In the genomic region with DNA sequence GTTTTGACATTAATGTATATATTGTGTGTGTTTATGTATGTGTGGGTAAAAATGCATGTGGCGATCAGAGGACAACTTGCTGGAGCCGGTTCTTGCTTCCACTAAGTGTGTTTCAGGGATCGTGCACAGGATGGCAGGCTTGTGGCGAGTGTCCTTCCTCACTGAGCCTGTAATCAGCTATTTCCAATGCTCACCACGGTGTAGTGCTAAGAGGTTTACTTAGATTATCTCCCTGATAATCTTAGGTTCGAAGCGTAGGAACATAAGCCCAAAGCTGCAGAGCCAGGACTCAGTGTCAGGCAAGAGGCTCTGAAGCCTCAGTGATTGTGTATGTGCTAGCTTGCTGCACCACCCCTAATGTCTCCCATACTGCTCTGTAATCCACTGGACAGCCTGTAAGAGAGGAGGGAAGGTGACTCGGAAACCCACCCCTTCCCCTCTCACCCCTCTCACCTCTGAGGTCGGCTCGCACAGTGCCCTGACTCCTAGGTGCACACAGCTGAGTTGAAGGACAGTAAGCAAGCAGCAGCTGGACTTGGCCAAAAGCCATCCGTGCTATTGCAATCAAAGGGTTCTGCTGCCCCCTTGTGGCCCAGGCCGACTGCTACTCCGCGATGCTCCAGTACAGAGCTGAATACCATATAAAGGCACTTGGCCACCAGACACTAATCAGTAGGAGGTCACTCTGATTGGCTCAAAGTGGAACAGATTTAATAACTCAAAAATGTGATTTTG, we compare ENCODE assay signal across 8 mouse cellular contexts. TPM values are rescaled to one million over a fixed set of nuclear protein-coding genes. Genes with fewer than 3 reads are reported as not detected.
A peak's percentile ranks its signal among the peaks of the same experiment; 100 is the strongest.
DNase-seq lines count a peak whose midpoint lies in the region; ATAC-seq and TF ChIP-seq lines count a peak whose summit lies in the region.

No protein-coding gene starts in this region.

- H3K9ac ChIP-seq in lung, embryonic 14.5 days, result no peak overlapping the region

- DNase-seq in MEL-GATA-1-ER (ENCODE audit: extremely low read depth, low read depth), result peak; percentile 65
- DNase-seq in cerebellum, adult 8-10 months, result peak; percentile 93
- peak; percentile 83 to 96 for DNase-seq in layer of hippocampus, adult 8-10 months (ENCODE audit: low spot score in 2 of 2)
- peak; percentile 99 for DNase-seq in lung, embryonic 14.5 days
- DNase-seq in thymus, adult 18-20 months, result peak; percentile 36 to 46

- H3K27ac ChIP-seq in lung, embryonic 14.5 days (ENCODE audit: low read depth), result no peak overlapping the region
- H3K27ac ChIP-seq in olfactory bulb, adult 2 months (ENCODE audit: insufficient read depth, low read depth, low read length), result peak overlapping the region; percentile 11

- 0 out of 2 replicates have a peak, but pooled peaks cover 1% of the 10 kb centered on the region for H3K36me3 ChIP-seq in lung, embryonic 14.5 days (ENCODE audit: insufficient read depth)

- no peak overlapping the region for H3K4me2 ChIP-seq in lung, embryonic 14.5 days

- no peaks in the 10 kb centered on the region for H3K4me1 ChIP-seq in lung, embryonic 14.5 days (ENCODE audit: insufficient read depth)
- H3K4me1 ChIP-seq in olfactory bulb, adult 2 months (ENCODE audit: control insufficient read depth, insufficient read depth, low read length), result peaks cover 9% of the 10 kb centered on the region

- H3K27me3 ChIP-seq in lung, embryonic 14.5 days (ENCODE audit: insufficient read depth, low read length), result no peaks in the 10 kb centered on the region

- peak; percentile 99 for TF ChIP-seq CTCF in lung, embryonic 14.5 days (IDR thresholded peaks at IDR 0.05; ENCODE audit: low read depth)
- TF ChIP-seq CTCF in olfactory bulb, adult 2 months (IDR thresholded peaks at IDR 0.05; ENCODE audit: insufficient read depth, low read depth, low read length), result peak; percentile 97

- H3K4me3 ChIP-seq in lung, embryonic 14.5 days (ENCODE audit: low read depth, low read length), result no peak overlapping the region
- H3K4me3 ChIP-seq in olfactory bulb, adult 2 months (ENCODE audit: insufficient read depth, low read depth, low read length), result peak overlapping the region; percentile 22

- no peaks in the 10 kb centered on the region for H3K9me3 ChIP-seq in lung, embryonic 14.5 days (ENCODE audit: low read depth, low read length)

- WGBS in lung, embryonic 14.5 days, result 24% methylated on average over 14 of the region's 14 CpGs
- 18% methylated on average over 14 of the region's 14 CpGs for WGBS in olfactory bulb, adult 2 months

- TF ChIP-seq POLR2A in olfactory bulb, adult 2 months (IDR thresholded peaks at IDR 0.05; ENCODE audit: insufficient read depth, low read depth, low read length), result no peak

- peak; percentile 79 for ATAC-seq in frontal cortex, adult (ENCODE audit: low TSS enrichment)
- ATAC-seq in hematopoietic stem cell, adult 5-6 weeks (replicated peaks in 1 of 2; ENCODE audit: insufficient read depth in 1 of 2, low FRiP score in 2 of 2, low TSS enrichment in 1 of 2, low read depth in 1 of 2, poor library complexity in 2 of 2, severe bottlenecking in 2 of 2), result peak; percentile 80 to 88
- ATAC-seq in lung, embryonic 14.5 days (ENCODE audit: insufficient read depth), result peak; percentile 89

RNA-seq across cellular contexts. Expression of gene St3gal3, which starts 51.3 kb away (rescaled TPM):
- 6.8 and 6.9 TPM in 2 replicates for total RNA-seq in hematopoietic stem cell, adult 5-6 weeks (2017)
- total RNA-seq in layer of hippocampus, adult 8-10 months (2022), result 10 to 100 TPM; 38.4 to 49.5 (median 44.6) TPM
- polyA plus RNA-seq in lung, embryonic 14.5 days (2014; fragmentation: Nextera tagmentation; extraction: Ambion mirVana), result 4.2 and 6.3 TPM in 2 replicates
- not detected in 2 replicates for polyA plus RNA-seq in olfactory bulb, adult 2 months (2012; ENCODE audit: insufficient read depth, insufficient read length, low replicate concordance, missing spikeins)

Comparison
In these comparisons a context has a peak if more than half of its experiments do, and no peak if none do; other contexts are left out.
1. DNase-seq: peak in every context shown above with its lines; median percentile 99 in lung, embryonic 14.5 days; 93 in cerebellum, adult 8-10 months; 90 in layer of hippocampus, adult 8-10 months; 65 in MEL-GATA-1-ER; 41 in thymus, adult 18-20 months.